Mouse (Mus musculus) liver, adult (tissue): ENCODE data around the gene Hmgb2.

ENCODE experiments used
- GATA4 ChIP-seq: IDR thresholded peaks from 2 replicates; pipeline ENCODE4 v1.6.1; 2014; ENCODE audit warnings: mild to moderate bottlenecking, low read length; ENCODE audit not compliant: insufficient replicate concordance

Gene Hmgb2

GRCm38 (mm10) chr8:57498494-57498846 lies 13.2 kb upstream of the Hmgb2 start:
- no peak for TF ChIP-seq GATA4

- no peak for TF ChIP-seq GATA4
Observed at GRCm38 (mm10) chr8:57498847-57499511, 12.7 kb upstream of the Hmgb2 start.

GRCm38 (mm10) chr8:57503641-57504040 lies 8.1 kb upstream of the Hmgb2 start:
- no peak for TF ChIP-seq GATA4

GRCm38 (mm10) chr8:57507556-57508063 lies 4.1 kb upstream of the Hmgb2 start:
- TF ChIP-seq GATA4: no peak

- TF ChIP-seq GATA4: no peak
Observed at GRCm38 (mm10) chr8:57508657-57509056, 3.0 kb upstream of the Hmgb2 start.

GRCm38 (mm10) chr8:57510791-57511315 lies 854 bp upstream of the Hmgb2 start:
- TF ChIP-seq GATA4: no peak

- no peak for TF ChIP-seq GATA4
Observed at GRCm38 (mm10) chr8:57512141-57513056, 692 bp downstream of the Hmgb2 start.

- no peak for TF ChIP-seq GATA4
Observed at GRCm38 (mm10) chr8:57517723-57518122, 6.0 kb downstream of the Hmgb2 start.

GRCm38 (mm10) chr8:57520186-57520786 lies 8.6 kb downstream of the Hmgb2 start:
- TF ChIP-seq GATA4: no peak

GRCm38 (mm10) chr8:57528036-57528435 lies 16.3 kb downstream of the Hmgb2 start:
- TF ChIP-seq GATA4: no peak

- no peak for TF ChIP-seq GATA4
Observed at GRCm38 (mm10) chr8:57530238-57530637, 18.5 kb downstream of the Hmgb2 start.

GRCm38 (mm10) chr8:57530666-57531349 lies 19.1 kb downstream of the Hmgb2 start:
- peak; percentile 5; the same call in 1 of the 2 replicates for TF ChIP-seq GATA4

GRCm38 (mm10) chr8:57532223-57532622 lies 20.5 kb downstream of the Hmgb2 start:
- TF ChIP-seq GATA4: no peak

GRCm38 (mm10) chr8:57533106-57533505 lies 21.4 kb downstream of the Hmgb2 start:
- TF ChIP-seq GATA4: no peak

GRCm38 (mm10) chr8:57534495-57534894 lies 22.8 kb downstream of the Hmgb2 start:
- TF ChIP-seq GATA4: no peak
